Mouse (Mus musculus) neural tube, embryonic 12.5 days (tissue): ENCODE measurements around the gene Atp10a. TPM values are rescaled to one million over a fixed set of nuclear protein-coding genes. Genes with fewer than 3 reads are reported as not detected.
A peak's percentile ranks its signal among the peaks of the same experiment; 100 is the strongest.

ENCODE experiments used
- ATAC-seq: fragments of 200-750 bp; cut with Nextera tagmentation; 2 replicates; pipeline ENCODE4 v1.8.0; 2017; ENCODE audit warnings: low read depth, mild to moderate bottlenecking, moderate TSS enrichment, moderate library complexity; ENCODE audit not compliant: low FRiP score
- H3K27ac ChIP-seq: fragments of 300-500 bp; sonication (generic); 2 replicates; pipeline ENCODE4 v1.5.1; 2016
- H3K27me3 ChIP-seq: fragments of 300-500 bp; sonication (generic); replicated peaks from 2 replicates; pipeline ENCODE4 v1.6.1; 2016; ENCODE audit warnings: mild to moderate bottlenecking
- H3K36me3 ChIP-seq: fragments of 300-500 bp; sonication (generic); 2 replicates; pipeline ENCODE4 v1.6.1; 2016; ENCODE audit warnings: mild to moderate bottlenecking
- H3K4me1 ChIP-seq: fragments of 300-500 bp; sonication (generic); 2 replicates; pipeline ENCODE4 v1.6.1; 2016
- H3K4me2 ChIP-seq: fragments of 300-500 bp; sonication (generic); replicated peaks from 2 replicates; pipeline ENCODE4 v1.6.1; 2016; ENCODE audit warnings: mild to moderate bottlenecking
- H3K4me3 ChIP-seq: fragments of 300-500 bp; sonication (generic); 2 replicates; pipeline ENCODE4 v1.5.1; 2016
- H3K9ac ChIP-seq: fragments of 300-500 bp; sonication (generic); 2 replicates; pipeline ENCODE4 v1.6.1; 2016; ENCODE audit warnings: mild to moderate bottlenecking
- H3K9me3 ChIP-seq: fragments of 300-500 bp; sonication (generic); 2 replicates; pipeline ENCODE4 v1.6.1; 2016; ENCODE audit warnings: mild to moderate bottlenecking
- WGBS: fragments of 180-500 bp; shearing (Covaris S2); methylation state at CpG from one replicate; pipeline ENCODE4 v1.1.7; 2016; 5-methylcytosine and 5-hydroxymethylcytosine counted together
- polyA plus RNA-seq: library from polyadenylated mRNA; unstranded; fragments of >200 nt; fragmentation: Nextera tagmentation; extraction: Ambion mirVana; gene quantifications from 2 replicates; pipeline ENCODE4 v1.2.1, GENCODE M21; 2016

The Atp10a gene
- polyA plus RNA-seq = 1.9 and 2.4 TPM in 2 replicates

DNA sequence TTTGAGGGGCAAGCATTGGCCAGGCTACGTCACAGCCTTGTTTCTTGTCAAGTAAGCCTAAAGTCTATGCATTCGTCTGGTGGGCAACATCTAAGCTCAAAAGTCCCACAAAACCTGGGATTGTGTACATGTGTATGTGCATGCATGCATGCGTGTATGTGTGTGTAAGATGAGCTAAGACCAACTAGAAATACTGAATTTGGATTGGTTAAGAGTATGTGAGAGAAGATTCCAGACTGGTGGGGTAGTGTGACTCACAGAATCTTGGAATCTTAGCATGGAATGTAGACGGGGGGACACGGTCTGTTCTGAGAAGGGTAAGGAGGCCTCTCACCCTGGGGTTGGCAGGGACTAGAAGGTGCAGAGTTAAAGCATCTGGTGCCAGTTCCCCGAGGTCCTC lies at the start of gene Atp10a:
Gene Atp10a, plus strand, starts transcription at position 301 of the 400 bp plus-strand sequence.
- Histone ChIP-seq H3K9ac (no peak within 1 kb of the TSS), H3K4me2 (no peak within 1 kb of the TSS), H3K27ac (no peak within 1 kb of the TSS), H3K4me1 (peaks cover 5% of the 10 kb centered on the region; the same call in 1 of the 2 replicates), H3K4me3 (no peak within 1 kb of the TSS), H3K9me3 (no peaks in the 10 kb centered on the region), H3K36me3 (no peaks in the 10 kb centered on the region), H3K27me3 (0 out of 2 replicates have a peak, but pooled peaks cover 3% of the 10 kb centered on the region)
- 91% methylated on average over 6 of the region's 6 CpGs for WGBS
- ATAC-seq = no peak

DNA sequence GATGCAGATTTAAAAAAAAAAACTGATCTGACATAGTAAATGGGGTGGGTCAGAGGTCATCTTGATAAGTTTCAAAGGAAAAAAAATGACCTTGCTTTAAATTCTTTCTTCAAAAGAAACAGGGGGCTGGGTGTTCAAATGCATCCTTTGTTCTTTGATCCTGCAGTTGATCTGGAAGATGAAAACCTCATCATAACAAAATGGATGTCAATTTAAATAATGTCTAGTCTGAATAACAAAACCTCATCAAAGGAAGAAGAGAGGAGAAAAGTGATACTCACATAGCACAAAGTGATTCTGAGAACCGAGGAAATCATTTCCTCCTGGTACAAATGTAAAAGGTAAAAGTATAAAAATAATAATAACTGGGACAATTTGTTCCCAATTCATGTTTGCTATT lies 37.9 kb upstream of the Atp10a start:
- WGBS = 65% methylated on average over 1 of the region's 1 CpGs
- H3K4me2 ChIP-seq = no peak overlapping the region
- no peak overlapping the region for H3K9ac ChIP-seq
- no peak for ATAC-seq
- no peaks in the 10 kb centered on the region for H3K4me1 ChIP-seq
- no peak overlapping the region for H3K4me3 ChIP-seq
- H3K9me3 ChIP-seq = no peaks in the 10 kb centered on the region
- no peaks in the 10 kb centered on the region for H3K27me3 ChIP-seq
- H3K27ac ChIP-seq = no peak overlapping the region
- no peaks in the 10 kb centered on the region for H3K36me3 ChIP-seq

DNA sequence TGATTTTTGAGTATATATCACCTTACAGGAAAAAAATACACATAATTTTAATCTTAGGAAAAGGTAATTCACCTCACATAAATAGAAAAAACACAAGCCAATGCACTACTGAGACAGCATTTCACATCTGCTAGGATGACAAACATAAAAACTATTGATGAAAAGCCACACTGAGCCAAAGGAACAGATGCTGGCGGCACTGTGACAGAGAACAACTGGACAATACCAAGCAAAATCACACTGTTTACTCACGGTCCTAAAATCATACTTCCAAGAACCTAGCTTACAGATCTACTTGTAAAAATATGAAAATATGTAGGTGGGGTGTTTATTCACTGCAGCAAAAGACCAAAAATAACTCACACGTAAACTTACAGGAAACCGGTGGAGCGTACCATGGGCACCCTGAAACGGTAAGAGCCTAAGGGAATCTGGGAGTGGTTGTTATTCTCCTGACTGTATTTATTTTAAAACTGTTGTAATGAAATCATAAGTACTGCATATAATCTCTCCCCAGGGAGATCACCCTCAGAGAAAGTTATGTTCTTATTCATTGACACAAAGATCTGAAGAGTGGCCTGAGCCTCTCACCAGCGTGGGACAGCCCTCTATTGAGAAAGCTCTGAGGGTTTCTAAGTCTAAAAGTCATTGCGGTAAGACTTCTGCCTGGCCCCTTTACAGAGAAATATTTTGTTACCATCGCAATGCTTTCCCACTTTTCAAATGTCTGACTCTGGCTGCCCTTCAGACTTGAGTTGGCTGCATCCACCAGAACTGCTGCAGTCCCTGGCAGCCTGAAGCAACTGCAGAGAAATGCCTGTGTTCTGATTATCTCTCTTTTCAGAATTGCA lies 29.4 kb upstream of the Atp10a start:
- Histone ChIP-seq H3K27me3 (no peaks in the 10 kb centered on the region), H3K4me3 (no peak overlapping the region), H3K4me2 (no peak overlapping the region), H3K9me3 (no peaks in the 10 kb centered on the region), H3K4me1 (no peaks in the 10 kb centered on the region), H3K9ac (no peak overlapping the region), H3K27ac (no peak overlapping the region), H3K36me3 (no peaks in the 10 kb centered on the region)
- no peak for ATAC-seq
- 76% methylated on average over 9 of the region's 9 CpGs for WGBS

- WGBS = 84% methylated on average over 1 of the region's 1 CpGs
- H3K9me3 ChIP-seq = no peaks in the 10 kb centered on the region
- no peak for ATAC-seq
Measured at GRCm38 (mm10) chr7:58627381-58627780, 28.6 kb upstream of the Atp10a start.

GRCm38 (mm10) chr7:58629233-58629632 lies 26.7 kb upstream of the Atp10a start:
- 77% methylated on average over 2 of the region's 2 CpGs for WGBS
- ATAC-seq = no peak
- no peak overlapping the region for H3K4me3 ChIP-seq
- H3K27ac ChIP-seq = no peak overlapping the region
- H3K36me3 ChIP-seq = no peaks in the 10 kb centered on the region
- no peak overlapping the region for H3K9ac ChIP-seq
- H3K27me3 ChIP-seq = no peaks in the 10 kb centered on the region
- H3K4me2 ChIP-seq = no peak overlapping the region
- H3K9me3 ChIP-seq = no peaks in the 10 kb centered on the region
- no peaks in the 10 kb centered on the region for H3K4me1 ChIP-seq

More at GRCm38 (mm10) chr7:58627381-58627780, 28.6 kb upstream of the Atp10a start:
- no peak overlapping the region for H3K27ac ChIP-seq
- H3K9ac ChIP-seq = no peak overlapping the region
- H3K4me3 ChIP-seq = no peak overlapping the region
- no peaks in the 10 kb centered on the region for H3K27me3 ChIP-seq
- no peaks in the 10 kb centered on the region for H3K36me3 ChIP-seq
- no peaks in the 10 kb centered on the region for H3K4me1 ChIP-seq
- H3K4me2 ChIP-seq = no peak overlapping the region

DNA sequence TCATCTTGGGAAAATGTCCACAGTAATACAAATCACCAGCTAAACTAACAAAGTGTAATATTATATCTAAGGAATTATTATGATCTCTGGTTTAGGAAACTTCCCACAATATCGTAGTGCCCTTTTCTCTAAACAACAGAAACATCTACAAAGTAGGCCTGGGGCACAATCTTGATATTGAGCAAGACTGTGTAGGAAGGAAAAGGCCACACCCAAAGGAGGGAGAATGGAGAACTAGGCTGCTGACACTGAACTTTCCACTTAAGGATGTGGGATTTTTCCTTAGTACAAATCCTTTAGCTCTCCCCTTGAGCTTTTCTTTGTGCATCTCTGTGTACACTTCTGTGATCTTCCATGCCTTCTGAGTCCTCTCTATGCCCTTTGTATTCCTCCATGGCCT lies 22.3 kb upstream of the Atp10a start:
- Histone ChIP-seq H3K27ac (no peak overlapping the region), H3K9ac (no peak overlapping the region), H3K4me3 (no peak overlapping the region), H3K36me3 (no peaks in the 10 kb centered on the region), H3K27me3 (no peaks in the 10 kb centered on the region), H3K4me2 (no peak overlapping the region), H3K9me3 (no peaks in the 10 kb centered on the region), H3K4me1 (no peaks in the 10 kb centered on the region)
- ATAC-seq = no peak
- WGBS = 90% methylated on average over 1 of the region's 1 CpGs

GRCm38 (mm10) chr7:58639676-58640075 lies 16.3 kb upstream of the Atp10a start:
- no peak overlapping the region for H3K9ac ChIP-seq
- H3K9me3 ChIP-seq = no peaks in the 10 kb centered on the region
- H3K36me3 ChIP-seq = no peaks in the 10 kb centered on the region
- H3K4me3 ChIP-seq = no peak overlapping the region
- no peak overlapping the region for H3K27ac ChIP-seq
- no peak overlapping the region for H3K4me2 ChIP-seq
- no peaks in the 10 kb centered on the region for H3K4me1 ChIP-seq
- WGBS = 92% methylated on average over 2 of the region's 2 CpGs
- ATAC-seq = no peak
- H3K27me3 ChIP-seq = no peaks in the 10 kb centered on the region

DNA sequence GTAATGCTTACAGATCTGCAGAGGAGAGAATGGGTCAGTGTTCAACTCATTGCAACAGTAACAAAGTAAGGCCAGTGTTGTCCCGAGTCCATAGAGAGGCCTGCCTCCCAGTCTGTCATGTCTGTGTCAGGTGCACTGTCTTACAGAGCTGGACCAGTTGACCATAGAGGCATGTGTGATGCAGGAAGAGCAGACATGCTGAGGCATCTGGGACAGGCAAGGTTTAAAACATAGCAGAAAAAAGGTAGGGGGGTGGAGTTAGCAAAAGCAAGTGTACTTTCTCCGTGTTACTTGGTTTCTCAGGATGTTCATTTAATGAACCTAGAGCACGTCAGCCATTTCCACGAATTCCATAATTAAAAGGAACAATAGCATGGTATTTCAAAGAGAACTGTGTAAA lies 15.5 kb upstream of the Atp10a start:
- ATAC-seq = no peak
- Histone ChIP-seq H3K36me3 (no peaks in the 10 kb centered on the region), H3K4me2 (no peak overlapping the region), H3K9ac (no peak overlapping the region), H3K27me3 (no peaks in the 10 kb centered on the region), H3K9me3 (no peaks in the 10 kb centered on the region), H3K4me3 (no peak overlapping the region), H3K4me1 (no peaks in the 10 kb centered on the region), H3K27ac (no peak overlapping the region)
- 82% methylated on average over 4 of the region's 4 CpGs for WGBS

DNA sequence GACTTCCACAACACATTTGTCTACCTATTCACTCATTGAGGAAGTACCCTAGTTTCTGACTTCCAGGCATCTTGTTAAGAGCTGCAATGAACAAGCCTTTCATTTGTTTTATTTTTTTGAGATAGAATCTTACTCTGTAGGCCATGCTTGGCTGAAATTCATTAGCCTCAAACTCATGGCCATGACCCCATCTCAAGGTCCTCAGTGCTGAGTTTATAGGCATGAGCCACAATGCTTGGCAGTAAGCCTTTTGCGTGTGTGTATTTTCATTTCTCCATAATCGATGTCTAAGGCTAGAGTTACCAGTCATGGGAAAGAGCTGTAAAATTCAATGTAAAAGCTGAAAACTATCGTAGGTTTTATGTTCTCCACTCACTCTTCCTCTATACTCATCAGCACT lies 14.1 kb upstream of the Atp10a start:
- Histone ChIP-seq H3K9me3 (no peaks in the 10 kb centered on the region), H3K4me1 (no peaks in the 10 kb centered on the region), H3K4me3 (no peak overlapping the region), H3K4me2 (no peak overlapping the region), H3K9ac (no peak overlapping the region), H3K27me3 (no peaks in the 10 kb centered on the region), H3K27ac (no peak overlapping the region), H3K36me3 (no peaks in the 10 kb centered on the region)
- WGBS = 90% methylated on average over 3 of the region's 3 CpGs
- no peak for ATAC-seq

DNA sequence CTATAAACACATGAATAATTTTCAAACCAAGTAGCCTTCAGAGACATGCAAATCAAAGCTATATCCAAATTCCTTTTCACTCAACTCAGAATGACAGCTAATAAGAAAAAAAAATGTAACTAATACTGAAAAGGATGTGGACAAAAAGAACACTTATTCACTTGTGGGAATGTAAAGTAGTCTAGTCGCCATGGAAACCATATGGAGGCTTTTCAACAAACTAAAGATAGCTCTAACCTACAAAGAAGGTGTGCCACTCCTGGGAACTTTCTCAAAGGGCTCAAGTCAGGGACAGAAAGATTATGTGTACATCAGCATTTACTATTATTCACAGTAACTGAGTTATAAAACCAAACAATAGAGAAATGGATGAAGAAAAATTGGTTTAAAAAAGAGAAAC lies 8.6 kb upstream of the Atp10a start:
- no peaks in the 10 kb centered on the region for H3K4me1 ChIP-seq
- H3K27me3 ChIP-seq = no peaks in the 10 kb centered on the region
- H3K36me3 ChIP-seq = no peaks in the 10 kb centered on the region
- H3K9me3 ChIP-seq = no peaks in the 10 kb centered on the region
- no peak for ATAC-seq
- no peak overlapping the region for H3K4me2 ChIP-seq
- no peak overlapping the region for H3K9ac ChIP-seq
- 74% methylated on average over 1 of the region's 1 CpGs for WGBS
- H3K4me3 ChIP-seq = no peak overlapping the region
- H3K27ac ChIP-seq = no peak overlapping the region

- H3K9ac ChIP-seq = peak overlapping the region; percentile 71
- H3K4me3 ChIP-seq = peak overlapping the region; percentile 68
- H3K36me3 ChIP-seq = no peaks in the 10 kb centered on the region
- H3K27ac ChIP-seq = no peak overlapping the region
- peaks cover 5% of the 10 kb centered on the region; the same call in 1 of the 2 replicates for H3K4me1 ChIP-seq
- WGBS = under 1% methylated on average over 79 of the region's 81 CpGs
- no peaks in the 10 kb centered on the region for H3K9me3 ChIP-seq
- 0 out of 2 replicates have a peak, but pooled peaks cover 3% of the 10 kb centered on the region for H3K27me3 ChIP-seq
- peak; percentile 89 for ATAC-seq
- H3K4me2 ChIP-seq = peak overlapping the region; percentile 84
Measured at GRCm38 (mm10) chr7:58657913-58658789, 2.2 kb downstream of the Atp10a start.

DNA sequence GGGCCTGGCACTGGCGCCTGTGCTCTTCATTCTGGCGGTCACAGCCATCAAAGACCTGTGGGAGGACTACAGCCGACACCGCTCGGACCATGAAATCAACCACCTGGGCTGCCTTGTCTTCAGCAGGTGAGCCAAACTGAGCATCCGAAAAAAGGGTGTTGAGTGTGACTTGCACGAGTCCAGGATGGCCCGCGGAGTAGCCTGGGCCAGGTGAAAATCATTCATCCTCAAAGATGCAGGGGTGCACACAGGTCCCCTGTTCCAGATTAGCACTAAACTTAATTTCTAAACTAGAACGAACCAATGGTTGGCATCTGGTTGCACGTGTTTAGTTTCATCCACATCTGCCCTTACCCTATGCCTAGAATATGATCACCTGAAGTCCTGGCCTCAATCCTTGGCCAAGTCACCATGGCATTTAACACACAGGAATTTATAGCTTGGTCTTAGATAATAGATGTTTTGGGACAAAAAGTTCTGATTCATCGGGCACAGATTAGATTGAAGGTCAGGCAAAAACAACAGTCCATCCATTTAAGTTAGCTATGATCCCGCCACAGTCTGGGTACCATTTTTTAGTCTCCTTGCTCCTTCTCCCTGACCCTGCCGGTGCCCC lies 2.9 kb downstream of the Atp10a start:
- ATAC-seq = no peak
- Histone ChIP-seq H3K27ac (no peak overlapping the region), H3K9ac (peak overlapping the region; percentile 71; the same call in 1 of the 2 replicates), H3K9me3 (no peaks in the 10 kb centered on the region), H3K4me2 (peak overlapping the region; percentile 84), H3K4me3 (peak overlapping the region; percentile 68), H3K27me3 (0 out of 2 replicates have a peak, but pooled peaks cover 3% of the 10 kb centered on the region), H3K4me1 (peaks cover 5% of the 10 kb centered on the region; the same call in 1 of the 2 replicates), H3K36me3 (no peaks in the 10 kb centered on the region)
- 27% methylated on average over 14 of the region's 14 CpGs for WGBS
